Mouse (Mus musculus) small intestine, adult 2 months (tissue): ENCODE data around the gene Prkcb. TPM values are rescaled to one million over a fixed set of nuclear protein-coding genes. Genes with fewer than 3 reads are reported as not detected.

ENCODE experiments used
- H3K27ac ChIP-seq: fragments of 200-500 bp; 2 replicates; pipeline ENCODE4 v1.5.1; 2012; ENCODE audit warnings: low read depth, low read length, control low read depth, inconsistent platforms; ENCODE audit not compliant: insufficient read depth
- H3K27me3 ChIP-seq: fragments of 200-500 bp; 2 replicates; pipeline ENCODE4 v1.6.1; 2012; ENCODE audit warnings: mild to moderate bottlenecking, moderate library complexity, low read length, inconsistent platforms; ENCODE audit not compliant: control insufficient read depth, insufficient read depth
- H3K36me3 ChIP-seq: fragments of 200-500 bp; 2 replicates; pipeline ENCODE4 v1.6.1; 2012; ENCODE audit warnings: mild to moderate bottlenecking, low read length, control low read depth, inconsistent platforms; ENCODE audit not compliant: control insufficient read depth, insufficient read depth
- H3K4me1 ChIP-seq: fragments of 200-500 bp; 2 replicates; pipeline ENCODE4 v1.6.1; 2012; ENCODE audit warnings: low read length, inconsistent platforms, mixed read lengths; ENCODE audit not compliant: control insufficient read depth, insufficient read depth, insufficient read length
- H3K4me3 ChIP-seq: fragments of 200-500 bp; 2 replicates; pipeline ENCODE4 v1.5.1; 2012; ENCODE audit warnings: low read depth, mild to moderate bottlenecking, control low read depth, inconsistent platforms, low read length, moderate library complexity
- CTCF ChIP-seq: fragments of 200-500 bp; IDR thresholded peaks from 2 replicates; pipeline ENCODE4 v1.5.1; 2012; ENCODE audit warnings: low read depth, mild to moderate bottlenecking, control low read depth, inconsistent platforms, low read length, moderate library complexity, mixed read lengths; ENCODE audit not compliant: insufficient replicate concordance, insufficient read length; ENCODE audit errors: extremely low read depth
- POLR2A ChIP-seq: fragments of 200-500 bp; IDR thresholded peaks from 2 replicates; pipeline ENCODE4 v1.6.1; 2012; ENCODE audit warnings: low read depth, mild to moderate bottlenecking, control low read depth, inconsistent platforms, low read length, moderate library complexity
- WGBS: fragments of 180-500 bp; shearing (Covaris S2); methylation state at CpG from one replicate; pipeline ENCODE4 v1.1.7; 2018; 5-methylcytosine and 5-hydroxymethylcytosine counted together
- polyA plus RNA-seq: library from polyadenylated mRNA; depleted of rRNA; stranded (reverse); fragments of >200 nt; gene quantifications from 2 replicates; pipeline ENCODE4 v1.2.3, GENCODE M21; 2012

Prkcb gene
- polyA plus RNA-seq, 1 experiment: 6.1 TPM

- TF ChIP-seq POLR2A (no peak), CTCF (no peak)
Observed at GRCm38 (mm10) chr7:122245976-122246375, 42.6 kb upstream of the Prkcb start.

DNA sequence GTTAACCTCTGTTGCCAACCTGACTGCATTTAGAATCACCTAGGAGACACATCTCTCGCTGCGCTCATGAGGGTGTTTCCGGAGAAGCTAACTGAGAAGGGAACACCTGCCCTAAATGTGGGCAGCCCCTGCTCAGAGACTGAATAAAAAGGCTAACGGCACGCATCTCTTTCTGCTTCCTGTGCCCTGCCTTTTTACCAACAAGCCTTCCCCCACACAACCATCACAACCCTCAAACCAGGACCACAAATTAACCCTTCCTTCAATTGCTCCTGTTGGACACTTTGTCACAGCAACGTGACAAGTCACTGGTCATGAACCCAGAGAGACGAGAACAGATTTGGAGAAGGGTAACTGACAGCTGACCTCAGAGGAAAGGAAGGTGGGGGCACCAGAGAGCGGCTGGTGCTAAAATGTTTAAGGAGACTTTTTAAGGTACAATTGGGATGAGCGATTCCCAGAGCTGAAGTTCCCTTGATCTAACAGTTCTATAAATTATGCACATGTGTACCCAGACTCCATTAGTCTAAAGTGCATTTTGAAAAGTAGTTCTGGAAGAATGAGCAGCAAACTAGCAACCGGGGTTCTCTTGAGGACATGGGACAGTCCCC is 41.2 kb upstream of the Prkcb start:
- no peaks in the 10 kb centered on the region for H3K27me3 ChIP-seq
- no peak overlapping the region for H3K27ac ChIP-seq
- H3K36me3 ChIP-seq: no peaks in the 10 kb centered on the region
- H3K4me1 ChIP-seq: no peaks in the 10 kb centered on the region
- TF ChIP-seq POLR2A: no peak
- TF ChIP-seq CTCF: no peak
- WGBS: 80% methylated on average over 10 of the region's 10 CpGs
- H3K4me3 ChIP-seq: no peak overlapping the region

More at GRCm38 (mm10) chr7:122245976-122246375, 42.6 kb upstream of the Prkcb start:
- Histone ChIP-seq H3K4me3 (no peak overlapping the region), H3K36me3 (no peaks in the 10 kb centered on the region), H3K4me1 (no peaks in the 10 kb centered on the region), H3K27me3 (no peaks in the 10 kb centered on the region), H3K27ac (no peak overlapping the region)
- 42% methylated on average over 5 of the region's 5 CpGs for WGBS

GRCm38 (mm10) chr7:122249321-122249821 is 39.2 kb upstream of the Prkcb start:
- 90% methylated on average over 9 of the region's 9 CpGs for WGBS
- Histone ChIP-seq H3K4me1 (no peaks in the 10 kb centered on the region), H3K4me3 (no peak overlapping the region), H3K36me3 (no peaks in the 10 kb centered on the region), H3K27ac (no peak overlapping the region), H3K27me3 (no peaks in the 10 kb centered on the region)
- TF ChIP-seq CTCF: no peak
- no peak for TF ChIP-seq POLR2A

DNA sequence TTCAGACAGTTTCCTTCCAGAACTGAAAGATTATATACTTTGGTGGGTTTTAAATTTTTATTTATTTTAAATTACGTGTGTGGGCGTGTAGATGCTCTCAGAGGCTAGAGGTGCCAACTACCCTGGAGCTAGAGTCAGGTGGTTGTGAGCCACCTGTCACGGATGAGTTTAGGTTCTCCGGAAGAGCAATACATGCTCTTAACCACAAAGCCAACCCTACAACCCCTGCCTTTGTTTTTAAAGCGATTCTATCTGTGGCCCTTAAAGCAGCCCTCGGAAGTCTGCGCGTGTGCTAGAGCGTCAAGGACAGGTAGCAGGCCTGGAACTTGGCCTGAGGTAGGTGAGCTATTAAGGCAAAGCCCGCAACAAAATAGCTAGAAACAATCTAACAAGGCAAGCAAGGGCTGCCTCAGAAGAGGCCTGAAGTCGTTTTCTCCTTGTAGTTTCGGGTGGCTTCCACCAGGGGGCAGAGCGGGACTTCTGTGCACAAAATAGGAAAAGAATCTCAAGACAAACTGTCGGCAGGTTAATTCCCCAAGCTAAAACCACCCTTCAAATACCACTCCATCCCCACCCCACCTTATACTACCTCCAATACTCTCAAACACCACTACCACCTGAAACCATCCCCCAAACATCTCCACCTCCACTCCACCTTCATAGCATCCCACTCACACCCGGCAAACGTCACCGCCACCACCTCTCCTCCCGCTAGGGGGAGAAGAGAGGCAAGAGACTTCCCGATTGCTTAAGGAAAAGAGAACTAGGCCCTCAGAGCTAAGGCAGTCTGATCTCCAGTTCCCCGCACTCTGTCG is 37.1 kb upstream of the Prkcb start:
- no peak overlapping the region for H3K27ac ChIP-seq
- 30% methylated on average over 21 of the region's 21 CpGs for WGBS
- H3K4me3 ChIP-seq: no peak overlapping the region
- H3K27me3 ChIP-seq: no peaks in the 10 kb centered on the region
- no peaks in the 10 kb centered on the region for H3K4me1 ChIP-seq
- TF ChIP-seq CTCF (peak; percentile 90; the same call in 1 of the 2 replicates), POLR2A (no peak)
- H3K36me3 ChIP-seq: no peaks in the 10 kb centered on the region

DNA sequence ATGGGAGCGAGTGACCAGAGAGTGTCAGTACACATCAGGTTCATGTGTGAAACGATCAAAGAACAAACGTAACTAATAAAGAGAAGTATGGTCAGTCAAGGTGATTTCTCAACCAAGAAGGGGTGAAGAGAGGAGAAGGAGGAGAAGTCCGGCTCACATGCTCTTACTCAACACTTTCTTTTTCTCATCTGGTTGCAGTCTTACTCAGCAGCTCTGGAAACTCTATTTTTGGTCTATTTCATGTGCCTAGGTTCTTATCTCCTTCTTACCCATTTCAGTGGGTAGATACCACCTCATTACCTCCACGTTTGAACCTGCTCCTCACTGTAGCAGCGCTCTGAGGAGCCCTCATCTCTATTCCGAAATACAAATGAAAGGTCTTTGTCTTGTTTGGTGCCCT is 31.8 kb upstream of the Prkcb start:
- WGBS: 68% methylated on average over 7 of the region's 7 CpGs
- no peak for TF ChIP-seq POLR2A
- no peak for TF ChIP-seq CTCF
- no peaks in the 10 kb centered on the region for H3K36me3 ChIP-seq
- no peaks in the 10 kb centered on the region for H3K27me3 ChIP-seq
- no peaks in the 10 kb centered on the region for H3K4me1 ChIP-seq
- no peak overlapping the region for H3K27ac ChIP-seq
- no peak overlapping the region for H3K4me3 ChIP-seq

- H3K27me3 ChIP-seq: no peaks in the 10 kb centered on the region
- H3K27ac ChIP-seq: no peak overlapping the region; the same call in 1 of the 2 replicates
- no peaks in the 10 kb centered on the region for H3K4me1 ChIP-seq
- H3K36me3 ChIP-seq: no peaks in the 10 kb centered on the region
- TF ChIP-seq POLR2A (no peak), CTCF (no peak)
- H3K4me3 ChIP-seq: no peak overlapping the region
- WGBS: 78% methylated on average over 4 of the region's 4 CpGs
Observed at GRCm38 (mm10) chr7:122258521-122258920, 30.0 kb upstream of the Prkcb start.

- Histone ChIP-seq H3K27me3 (no peaks in the 10 kb centered on the region), H3K4me3 (no peak overlapping the region), H3K4me1 (no peaks in the 10 kb centered on the region), H3K27ac (no peak overlapping the region), H3K36me3 (no peaks in the 10 kb centered on the region)
- 73% methylated on average over 5 of the region's 5 CpGs for WGBS
- TF ChIP-seq CTCF: no peak
Observed at GRCm38 (mm10) chr7:122260055-122260602, 28.4 kb upstream of the Prkcb start.
